Mouse (Mus musculus) spleen, adult 2 months (tissue): Measurements from ENCODE around the gene Ank.

ENCODE experiments used
- CTCF ChIP-seq: fragments of 200-500 bp; IDR thresholded peaks from 2 replicates; pipeline ENCODE4 v1.5.1; 2011; ENCODE audit warnings: mild to moderate bottlenecking, inconsistent platforms; ENCODE audit not compliant: insufficient read depth, insufficient read length, insufficient replicate concordance; ENCODE audit errors: extremely low read depth
- POLR2A ChIP-seq: fragments of 200-500 bp; IDR thresholded peaks from 2 replicates; pipeline ENCODE4 v1.6.1; 2011; ENCODE audit warnings: low read depth, low read length, inconsistent platforms

DNA sequence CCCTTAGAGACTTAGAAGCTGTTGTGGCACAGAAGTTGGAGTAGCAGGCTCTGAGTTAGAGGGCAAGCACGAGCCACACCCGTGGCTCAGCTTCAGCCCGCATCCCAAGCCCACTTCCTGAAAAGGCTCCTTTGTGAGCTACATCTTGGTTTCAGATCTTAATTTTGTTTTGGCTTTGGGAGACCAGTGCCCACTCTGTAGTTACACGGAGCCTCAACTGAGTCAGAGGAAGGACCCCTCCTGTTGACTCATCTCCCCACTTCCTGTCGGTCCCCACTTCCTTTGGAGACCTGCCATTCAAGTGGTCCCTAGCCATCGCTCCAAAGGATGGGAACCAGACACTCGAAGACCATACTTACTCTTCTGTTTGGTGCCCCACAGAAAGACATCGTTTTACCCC is 51.5 kb downstream of the Ank start:
- no peak for TF ChIP-seq POLR2A
- TF ChIP-seq CTCF, result no peak
